Comparison of ENCODE assay signal across 25 mouse cellular contexts in genomic region chr19:26745567-26745966, GRCm38 (mm10).
A peak's percentile ranks its signal among the peaks of the same experiment; 100 is the strongest.
DNase-seq lines count a peak whose midpoint lies in the region; ATAC-seq and TF ChIP-seq lines count a peak whose summit lies in the region.
"Had no signal": no experiment of that assay in that cellular context is flagged by ENCODE, and none has a peak within 500 bp of the region (broad histone marks: within the 10 kb centered on the region; RNA-seq: fewer than 3 reads in every experiment).

No protein-coding gene starts in this region.

- peak overlapping the region; percentile 17; the same call in 1 of the 2 replicates for H3K27ac ChIP-seq in limb, embryonic 15.5 days
- no peak overlapping the region for H3K27ac ChIP-seq in limb, embryonic 10.5 days
- no peak overlapping the region for H3K27ac ChIP-seq in lung, embryonic 14.5 days (ENCODE audit: low read depth)
- H3K27ac ChIP-seq: heart, embryonic 13.5 days; stomach, embryonic 15.5 days had no signal

- H3K9ac ChIP-seq in limb, embryonic 15.5 days, result no peak overlapping the region
- no peak overlapping the region for H3K9ac ChIP-seq in lung, embryonic 14.5 days
- H3K9ac ChIP-seq: heart, embryonic 13.5 days; hindbrain, embryonic 12.5 days; liver, postnatal 0 days; neural tube, embryonic 13.5 days; stomach, embryonic 15.5 days had no signal

- no peaks in the 10 kb centered on the region for H3K9me3 ChIP-seq in limb, embryonic 15.5 days
- H3K9me3 ChIP-seq in limb, embryonic 10.5 days (replicated peaks), result no peaks in the 10 kb centered on the region
- H3K9me3 ChIP-seq in lung, embryonic 14.5 days (ENCODE audit: low read depth, low read length), result no peaks in the 10 kb centered on the region
- H3K9me3 ChIP-seq: forebrain, embryonic 10.5 days; heart, embryonic 13.5 days; hindbrain, embryonic 12.5 days; neural tube, embryonic 13.5 days; stomach, embryonic 15.5 days had no signal

- H3K4me1 ChIP-seq in limb, embryonic 15.5 days, result peaks cover 19% of the 10 kb centered on the region
- H3K4me1 ChIP-seq in limb, embryonic 10.5 days, result peaks cover 21% of the 10 kb centered on the region
- no peaks in the 10 kb centered on the region for H3K4me1 ChIP-seq in lung, embryonic 14.5 days (ENCODE audit: insufficient read depth)

- no peak overlapping the region for H3K4me2 ChIP-seq in limb, embryonic 15.5 days
- H3K4me2 ChIP-seq in lung, embryonic 14.5 days, result no peak overlapping the region
- H3K4me2 ChIP-seq: heart, embryonic 13.5 days; hindbrain, embryonic 12.5 days; liver, embryonic 11.5 days; neural tube, embryonic 13.5 days; stomach, embryonic 15.5 days had no signal

- ATAC-seq in limb, embryonic 15.5 days (ENCODE audit: insufficient number of reproducible peaks, low FRiP score, low TSS enrichment, low read depth), result no peak
- peak; percentile 6; the same call in 1 of the 2 replicates for ATAC-seq in lung, embryonic 14.5 days (ENCODE audit: insufficient read depth)
- ATAC-seq: forebrain, embryonic 16.5 days; liver, postnatal 0 days had no signal

- H3K4me3 ChIP-seq in limb, embryonic 15.5 days, result no peak overlapping the region
- H3K4me3 ChIP-seq in limb, embryonic 10.5 days, result no peak overlapping the region
- H3K4me3 ChIP-seq in lung, embryonic 14.5 days (ENCODE audit: low read depth, low read length), result no peak overlapping the region
- H3K4me3 ChIP-seq: forebrain, embryonic 10.5 days; heart, embryonic 13.5 days; hindbrain, embryonic 12.5 days; neural tube, embryonic 13.5 days; stomach, embryonic 15.5 days had no signal

- H3K36me3 ChIP-seq in limb, embryonic 15.5 days, result peaks cover 5% of the 10 kb centered on the region; the same call in 1 of the 2 replicates
- H3K36me3 ChIP-seq in limb, embryonic 10.5 days, result no peaks in the 10 kb centered on the region
- H3K36me3 ChIP-seq in lung, embryonic 14.5 days (ENCODE audit: insufficient read depth), result no peaks in the 10 kb centered on the region
- H3K36me3 ChIP-seq: forebrain, embryonic 10.5 days; heart, embryonic 13.5 days; hindbrain, embryonic 12.5 days; neural tube, embryonic 13.5 days; stomach, embryonic 15.5 days had no signal

- no peak for TF ChIP-seq CTCF in lung, embryonic 14.5 days (IDR thresholded peaks at IDR 0.05; ENCODE audit: low read depth)

- H3K27me3 ChIP-seq in limb, embryonic 15.5 days, result no peaks in the 10 kb centered on the region
- no peaks in the 10 kb centered on the region for H3K27me3 ChIP-seq in limb, embryonic 10.5 days (ENCODE audit: low read depth, poor library complexity, severe bottlenecking)
- no peaks in the 10 kb centered on the region for H3K27me3 ChIP-seq in lung, embryonic 14.5 days (ENCODE audit: insufficient read depth, low read length)
- H3K27me3 ChIP-seq: CH12.LX; heart, embryonic 13.5 days; hindbrain, embryonic 12.5 days; neural tube, embryonic 13.5 days; stomach, embryonic 15.5 days had no signal

- no peak for DNase-seq in limb, embryonic 10.5 days (ENCODE audit: low spot score)
- DNase-seq in ZHBTc4 (ENCODE audit: low read depth, low spot score), result peak; percentile 16
- peak; percentile 77 for DNase-seq in lung, embryonic 14.5 days
- peak; percentile 82 for DNase-seq in lung, postnatal 25 days (ENCODE audit: low spot score)
- no peak for DNase-seq in layer of hippocampus, adult 8-10 months (ENCODE audit: low spot score in 2 of 2)
- no peak for DNase-seq in urinary bladder, postnatal 14 days (ENCODE audit: low spot score)
- DNase-seq: adrenal gland, postnatal 25 days; B cell, adult 2 months; gastrocnemius, postnatal 14 days; heart, adult 18-20 months; heart, postnatal 14 days; kidney, postnatal 10 days; liver, postnatal 0 days; right cerebral cortex, adult 18-20 months; right cerebral cortex, postnatal 4 days; thymus, postnatal 25 days had no signal

- 70% methylated on average over 7 of the region's 7 CpGs for WGBS in limb, embryonic 15.5 days
- 92% methylated on average over 7 of the region's 7 CpGs for WGBS in limb, embryonic 10.5 days
- 65% methylated on average over 7 of the region's 7 CpGs for WGBS in lung, embryonic 14.5 days

Comparison
In these comparisons a context has a peak if more than half of its experiments do, and no peak if none do; other contexts are left out.
1. DNase-seq: peak in ZHBTc4 (single experiment), lung, embryonic 14.5 days (single experiment) and lung, postnatal 25 days (single experiment); none in limb, embryonic 10.5 days (single experiment), layer of hippocampus, adult 8-10 months (0 of 2) and urinary bladder, postnatal 14 days (single experiment).